Mouse (Mus musculus): ENCODE measurements around the gene Mylk. TPM values are rescaled to one million over a fixed set of nuclear protein-coding genes. Genes with fewer than 3 reads are reported as not detected.

Gene Mylk
- polyA plus RNA-seq, 1 experiment: 0.23 TPM

DNA sequence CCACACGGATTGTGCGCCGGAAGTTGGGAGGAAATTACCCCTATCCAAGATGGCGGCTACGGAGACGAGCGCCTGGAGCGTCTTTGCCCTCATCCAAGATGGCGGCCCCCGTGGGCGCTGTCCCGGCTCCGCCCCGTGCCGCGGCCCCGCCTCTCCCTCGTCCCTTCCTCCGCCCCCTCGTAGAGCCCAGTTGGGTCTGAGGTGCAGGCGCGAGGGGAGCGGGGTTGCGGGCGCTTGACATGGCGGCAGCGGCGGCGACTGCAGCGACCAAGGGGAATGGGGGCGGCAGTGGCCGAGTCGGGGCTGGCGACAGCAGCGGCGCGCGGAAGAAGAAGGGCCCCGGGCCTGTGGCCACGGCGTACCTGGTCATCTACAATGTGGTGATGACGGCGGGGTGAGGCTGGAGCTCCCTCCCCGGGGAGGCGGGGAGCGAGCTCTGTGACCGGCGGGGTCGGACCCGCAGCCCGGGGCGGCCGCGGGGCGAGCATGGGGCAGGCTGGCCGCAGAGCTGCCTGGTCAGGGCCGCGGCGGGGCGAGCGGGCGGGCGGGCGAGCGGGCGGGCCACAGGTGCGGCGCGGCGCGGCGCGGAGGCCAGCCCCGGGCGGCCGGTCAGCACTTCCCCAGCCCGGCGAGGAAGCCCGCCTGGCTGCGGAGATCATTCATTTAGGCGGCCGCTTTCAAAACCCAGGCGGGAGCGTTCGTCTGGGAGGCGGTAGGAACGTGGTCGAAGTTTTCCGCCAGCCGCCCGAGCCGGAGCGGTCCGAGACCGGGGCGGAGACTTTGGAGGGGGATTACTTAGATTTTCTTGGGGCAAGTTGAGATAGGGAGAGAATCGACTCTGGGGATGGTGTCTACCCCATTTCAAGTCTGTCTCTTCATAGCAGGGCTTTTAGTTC, 277.5 kb downstream of the Mylk start, which contains the start of gene Hacd2:
Hacd2 (plus strand) TSS at position 187 of the 896 bp plus-strand sequence.
- H3ac ChIP-seq (ENCODE audit: control insufficient read depth, insufficient read length, low read depth): peak within 1 kb of the TSS; percentile 81
- H3K36me3 ChIP-seq (ENCODE audit: control insufficient read depth, insufficient read depth): no peaks in the 10 kb centered on the region
- peaks cover 10% of the 10 kb centered on the region for H3K79me2 ChIP-seq (ENCODE audit: control insufficient read depth, insufficient read depth)
- H3K79me3 ChIP-seq (ENCODE audit: low read depth): peaks cover 3% of the 10 kb centered on the region
- H3K4me3 ChIP-seq (ENCODE audit: insufficient read depth, poor library complexity, severe bottlenecking): peak within 1 kb of the TSS; percentile 50
- H3K27me3 ChIP-seq (ENCODE audit: control insufficient read depth, insufficient read depth, insufficient read length): no peaks in the 10 kb centered on the region
- TF ChIP-seq MYOG (IDR thresholded peaks at IDR 0.05; ENCODE audit: control insufficient read depth, extremely low read depth, insufficient read length) (no peak), MAX (IDR thresholded peaks at IDR 0.05) (no peak), CTCF (IDR thresholded peaks at IDR 0.05; ENCODE audit: control insufficient read depth, insufficient read depth, insufficient read length) (no peak), FOSL1 (IDR thresholded peaks at IDR 0.05; ENCODE audit: insufficient read depth, low read length, poor library complexity, severe bottlenecking) (no peak), USF1 (IDR thresholded peaks at IDR 0.05; ENCODE audit: low read depth) (no peak), CEBPB (IDR thresholded peaks at IDR 0.05; ENCODE audit: low read depth) (no peak), MYOD1 (IDR thresholded peaks at IDR 0.05; ENCODE audit: control insufficient read depth, insufficient read length, low read depth) (no peak)

DNA sequence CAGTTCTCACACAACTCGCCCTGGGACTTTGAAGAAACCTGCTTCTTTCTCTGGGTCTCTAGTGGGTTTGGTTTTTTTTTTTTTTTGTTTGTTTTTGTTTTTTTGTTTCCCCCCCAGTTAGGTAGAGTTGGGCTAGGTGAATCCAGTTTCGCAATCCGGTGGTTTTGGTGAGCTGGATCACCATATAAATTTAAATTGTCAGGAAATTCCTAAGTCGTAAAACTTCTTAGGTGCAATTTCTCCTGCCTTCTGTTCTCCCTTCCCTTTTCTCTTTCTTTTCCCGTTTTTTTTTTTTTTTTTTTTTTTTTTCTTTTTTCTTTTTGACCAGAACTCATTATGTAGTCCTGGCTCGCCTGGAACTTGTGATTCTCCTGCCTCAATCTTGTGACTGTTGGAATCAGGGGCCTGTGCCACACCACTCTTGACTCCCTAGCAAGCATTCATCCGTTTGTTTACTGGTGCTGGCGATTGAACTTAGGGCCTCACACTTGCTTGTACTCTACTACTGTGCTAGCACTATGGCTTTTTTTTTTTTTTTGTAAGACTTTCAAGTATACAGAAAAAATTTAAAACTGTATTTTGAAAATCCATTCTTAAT, 278.2 kb downstream of the Mylk start:
- Histone ChIP-seq H3K4me3 (ENCODE audit: insufficient read depth, poor library complexity, severe bottlenecking) (peak overlapping the region; percentile 50), H3K79me2 (ENCODE audit: control insufficient read depth, insufficient read depth) (peaks cover 10% of the 10 kb centered on the region), H3K79me3 (ENCODE audit: low read depth) (peaks cover 3% of the 10 kb centered on the region), H3ac (ENCODE audit: control insufficient read depth, insufficient read length, low read depth) (no peak overlapping the region), H3K27me3 (ENCODE audit: control insufficient read depth, insufficient read depth, insufficient read length) (no peaks in the 10 kb centered on the region), H3K36me3 (ENCODE audit: control insufficient read depth, insufficient read depth) (no peaks in the 10 kb centered on the region)
- TF ChIP-seq USF1 (IDR thresholded peaks at IDR 0.05; ENCODE audit: low read depth) (no peak), CEBPB (IDR thresholded peaks at IDR 0.05; ENCODE audit: low read depth) (peak; percentile 89)

DNA sequence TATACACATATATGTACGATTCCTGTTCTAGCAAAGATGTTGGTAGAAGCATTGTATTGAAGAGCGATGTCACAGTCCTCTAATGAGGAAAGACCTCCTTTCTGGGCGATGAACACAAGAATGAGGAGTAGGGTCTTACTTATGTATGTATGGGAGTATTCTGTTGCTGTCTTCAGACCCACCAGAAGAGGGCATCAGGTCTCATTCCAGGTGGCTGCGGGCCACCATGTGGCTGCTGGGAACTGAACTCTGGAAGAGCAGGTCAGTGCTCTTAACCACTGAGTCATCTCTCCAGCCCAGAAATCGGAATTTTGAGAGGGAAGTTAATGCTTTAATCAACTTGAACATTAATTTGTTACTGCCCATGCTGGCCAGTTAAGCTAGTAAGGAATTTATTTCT, 279.3 kb downstream of the Mylk start:
- TF ChIP-seq CTCF (IDR thresholded peaks at IDR 0.05; ENCODE audit: control insufficient read depth, insufficient read depth, insufficient read length) (no peak), MAX (IDR thresholded peaks at IDR 0.05) (no peak), MYOG (IDR thresholded peaks at IDR 0.05; ENCODE audit: control insufficient read depth, extremely low read depth, insufficient read length) (no peak), FOSL1 (IDR thresholded peaks at IDR 0.05; ENCODE audit: insufficient read depth, low read length, poor library complexity, severe bottlenecking) (no peak), CEBPB (IDR thresholded peaks at IDR 0.05; ENCODE audit: low read depth) (no peak), USF1 (IDR thresholded peaks at IDR 0.05; ENCODE audit: low read depth) (no peak), MYOD1 (IDR thresholded peaks at IDR 0.05; ENCODE audit: control insufficient read depth, insufficient read length, low read depth) (no peak)
- H3K36me3 ChIP-seq (ENCODE audit: control insufficient read depth, insufficient read depth): peaks cover 6% of the 10 kb centered on the region
- H3K79me3 ChIP-seq (ENCODE audit: low read depth): peaks cover 3% of the 10 kb centered on the region
- no peak overlapping the region for H3K4me3 ChIP-seq (ENCODE audit: insufficient read depth, poor library complexity, severe bottlenecking)
- H3ac ChIP-seq (ENCODE audit: control insufficient read depth, insufficient read length, low read depth): no peak overlapping the region
- H3K79me2 ChIP-seq (ENCODE audit: control insufficient read depth, insufficient read depth): peaks cover 10% of the 10 kb centered on the region
- H3K27me3 ChIP-seq (ENCODE audit: control insufficient read depth, insufficient read depth, insufficient read length): no peaks in the 10 kb centered on the region

DNA sequence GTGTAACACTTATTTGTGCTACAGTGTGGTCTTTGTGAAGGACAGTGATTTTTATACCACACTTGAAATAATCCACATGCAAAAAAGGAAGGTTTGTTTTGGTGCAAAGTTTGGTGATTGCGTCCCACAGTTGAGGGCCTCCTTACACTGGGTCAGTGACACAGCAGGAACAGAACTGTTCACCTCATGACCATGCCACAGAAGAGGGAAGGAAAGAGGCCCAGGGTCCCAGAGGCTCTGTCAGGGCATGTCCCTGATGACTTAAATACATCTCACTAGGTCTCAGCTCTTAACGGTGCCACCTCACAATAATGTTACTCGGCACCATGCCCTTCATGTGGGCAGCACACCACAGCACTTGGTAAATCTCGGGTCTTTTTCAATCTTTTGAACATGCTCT, 280.3 kb downstream of the Mylk start:
- Histone ChIP-seq H3ac (ENCODE audit: control insufficient read depth, insufficient read length, low read depth) (no peak overlapping the region), H3K79me3 (ENCODE audit: low read depth) (peaks cover 3% of the 10 kb centered on the region), H3K79me2 (ENCODE audit: control insufficient read depth, insufficient read depth) (peaks cover 10% of the 10 kb centered on the region), H3K27me3 (ENCODE audit: control insufficient read depth, insufficient read depth, insufficient read length) (no peaks in the 10 kb centered on the region), H3K4me3 (ENCODE audit: insufficient read depth, poor library complexity, severe bottlenecking) (no peak overlapping the region), H3K36me3 (ENCODE audit: control insufficient read depth, insufficient read depth) (peaks cover 7% of the 10 kb centered on the region)
- no peak for TF ChIP-seq USF1 (IDR thresholded peaks at IDR 0.05; ENCODE audit: low read depth)
- no peak for TF ChIP-seq FOSL1 (IDR thresholded peaks at IDR 0.05; ENCODE audit: insufficient read depth, low read length, poor library complexity, severe bottlenecking)
- TF ChIP-seq CEBPB (IDR thresholded peaks at IDR 0.05; ENCODE audit: low read depth): no peak
- TF ChIP-seq MYOD1 (IDR thresholded peaks at IDR 0.05; ENCODE audit: control insufficient read depth, insufficient read length, low read depth): no peak
- no peak for TF ChIP-seq CTCF (IDR thresholded peaks at IDR 0.05; ENCODE audit: control insufficient read depth, insufficient read depth, insufficient read length)
- no peak for TF ChIP-seq MAX (IDR thresholded peaks at IDR 0.05)
- no peak for TF ChIP-seq MYOG (IDR thresholded peaks at IDR 0.05; ENCODE audit: control insufficient read depth, extremely low read depth, insufficient read length)

DNA sequence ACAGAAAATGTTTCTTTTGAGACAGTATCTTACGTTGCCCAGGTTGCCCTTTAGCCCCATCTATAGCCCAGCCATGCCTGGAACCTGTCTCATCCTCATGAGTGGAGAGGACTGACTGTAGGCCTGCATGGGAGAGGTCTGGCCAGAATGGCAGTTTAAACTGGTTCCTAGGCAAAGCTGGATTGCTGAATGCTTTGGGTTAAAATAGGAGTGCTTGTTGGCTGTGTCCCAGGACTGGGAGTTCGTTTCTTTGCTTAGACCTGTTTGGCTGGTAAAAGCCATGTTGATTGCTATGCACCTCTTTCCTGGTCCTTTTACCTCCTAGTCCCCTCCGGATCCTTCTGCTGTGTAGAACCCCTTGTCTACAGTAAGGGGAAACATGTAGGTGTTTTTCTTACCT, 288.2 kb downstream of the Mylk start:
- Histone ChIP-seq H3K79me3 (ENCODE audit: low read depth) (no peaks in the 10 kb centered on the region), H3ac (ENCODE audit: control insufficient read depth, insufficient read length, low read depth) (no peak overlapping the region), H3K27me3 (ENCODE audit: control insufficient read depth, insufficient read depth, insufficient read length) (no peaks in the 10 kb centered on the region), H3K36me3 (ENCODE audit: control insufficient read depth, insufficient read depth) (peaks cover 23% of the 10 kb centered on the region), H3K4me3 (ENCODE audit: insufficient read depth, poor library complexity, severe bottlenecking) (no peak overlapping the region), H3K79me2 (ENCODE audit: control insufficient read depth, insufficient read depth) (no peaks in the 10 kb centered on the region)
- no peak for TF ChIP-seq CEBPB (IDR thresholded peaks at IDR 0.05; ENCODE audit: low read depth)
- no peak for TF ChIP-seq MAX (IDR thresholded peaks at IDR 0.05)
- TF ChIP-seq MYOD1 (IDR thresholded peaks at IDR 0.05; ENCODE audit: control insufficient read depth, insufficient read length, low read depth): no peak
- no peak for TF ChIP-seq MYOG (IDR thresholded peaks at IDR 0.05; ENCODE audit: control insufficient read depth, extremely low read depth, insufficient read length)
- no peak for TF ChIP-seq FOSL1 (IDR thresholded peaks at IDR 0.05; ENCODE audit: insufficient read depth, low read length, poor library complexity, severe bottlenecking)
- TF ChIP-seq CTCF (IDR thresholded peaks at IDR 0.05; ENCODE audit: control insufficient read depth, insufficient read depth, insufficient read length): no peak
- TF ChIP-seq USF1 (IDR thresholded peaks at IDR 0.05; ENCODE audit: low read depth): no peak
